Mouse (Mus musculus): ENCODE data around the gene Dhrs7b. TPM values are rescaled to one million over a fixed set of nuclear protein-coding genes. Genes with fewer than 3 reads are reported as not detected.

The Dhrs7b gene
- 19.8 and 19.9 TPM in 2 replicates for polyA plus RNA-seq (2012; rRNA removed)

- Histone ChIP-seq H3K36me3 (ENCODE audit: control insufficient read depth, insufficient read depth, low read length) (no peaks in the 10 kb centered on the region), H3K27ac (ENCODE audit: control insufficient read depth, insufficient read depth, low read depth, low read length) (peak within 1 kb of the TSS; percentile 21), H3K27me3 (ENCODE audit: control insufficient read depth, insufficient read depth, low read length) (no peaks in the 10 kb centered on the region), H3K4me1 (ENCODE audit: control insufficient read depth, insufficient read depth, low read length) (no peaks in the 10 kb centered on the region), H3K4me3 (ENCODE audit: control insufficient read depth, low read depth, low read length) (peak within 1 kb of the TSS; percentile 94)
- TF ChIP-seq POLR2A (IDR thresholded peaks at IDR 0.05; ENCODE audit: control insufficient read depth, low read depth, low read length), result 0 out of 2 replicates have a peak, but pooled peaks have one; percentile 30
- TF ChIP-seq CTCF (IDR thresholded peaks at IDR 0.05; ENCODE audit: control insufficient read depth, insufficient read depth, insufficient replicate concordance, low read depth, low read length), result no peak
Observed at GRCm38 (mm10) chr11:60830433-60831052, at the start of gene Dhrs7b. TSS of gene Dhrs7b (plus strand) at chr11:60830631.

- H3K36me3 ChIP-seq (ENCODE audit: control insufficient read depth, insufficient read depth, low read length), result peaks cover under 1% of the 10 kb centered on the region
- no peak for TF ChIP-seq POLR2A (IDR thresholded peaks at IDR 0.05; ENCODE audit: control insufficient read depth, low read depth, low read length)
- no peak for TF ChIP-seq CTCF (IDR thresholded peaks at IDR 0.05; ENCODE audit: control insufficient read depth, insufficient read depth, insufficient replicate concordance, low read depth, low read length)
Observed at GRCm38 (mm10) chr11:60784179-60784922, 46.1 kb upstream of the Dhrs7b start.

GRCm38 (mm10) chr11:60787595-60787994, 42.8 kb upstream of the Dhrs7b start:
- H3K4me3 ChIP-seq (ENCODE audit: control insufficient read depth, low read depth, low read length), result no peak overlapping the region
- no peaks in the 10 kb centered on the region for H3K27me3 ChIP-seq (ENCODE audit: control insufficient read depth, insufficient read depth, low read length)
- no peak overlapping the region for H3K27ac ChIP-seq (ENCODE audit: control insufficient read depth, insufficient read depth, low read depth, low read length)
- no peaks in the 10 kb centered on the region; the same call in none of the 2 replicates for H3K36me3 ChIP-seq (ENCODE audit: control insufficient read depth, insufficient read depth, low read length)
- H3K4me1 ChIP-seq (ENCODE audit: control insufficient read depth, insufficient read depth, low read length), result no peaks in the 10 kb centered on the region
- TF ChIP-seq POLR2A (IDR thresholded peaks at IDR 0.05; ENCODE audit: control insufficient read depth, low read depth, low read length) (no peak), CTCF (IDR thresholded peaks at IDR 0.05; ENCODE audit: control insufficient read depth, insufficient read depth, insufficient replicate concordance, low read depth, low read length) (no peak)

More at GRCm38 (mm10) chr11:60784179-60784922, 46.1 kb upstream of the Dhrs7b start:
- no peak overlapping the region for H3K27ac ChIP-seq (ENCODE audit: control insufficient read depth, insufficient read depth, low read depth, low read length)
- H3K27me3 ChIP-seq (ENCODE audit: control insufficient read depth, insufficient read depth, low read length), result no peaks in the 10 kb centered on the region
- no peak overlapping the region for H3K4me3 ChIP-seq (ENCODE audit: control insufficient read depth, low read depth, low read length)
- peaks cover 5% of the 10 kb centered on the region for H3K4me1 ChIP-seq (ENCODE audit: control insufficient read depth, insufficient read depth, low read length)

GRCm38 (mm10) chr11:60790472-60790871, 40.0 kb upstream of the Dhrs7b start:
- peaks cover 2% of the 10 kb centered on the region for H3K36me3 ChIP-seq (ENCODE audit: control insufficient read depth, insufficient read depth, low read length)
- no peak overlapping the region for H3K4me3 ChIP-seq (ENCODE audit: control insufficient read depth, low read depth, low read length)
- no peak overlapping the region for H3K27ac ChIP-seq (ENCODE audit: control insufficient read depth, insufficient read depth, low read depth, low read length)
- no peaks in the 10 kb centered on the region for H3K27me3 ChIP-seq (ENCODE audit: control insufficient read depth, insufficient read depth, low read length)
- no peaks in the 10 kb centered on the region for H3K4me1 ChIP-seq (ENCODE audit: control insufficient read depth, insufficient read depth, low read length)
- TF ChIP-seq POLR2A (IDR thresholded peaks at IDR 0.05; ENCODE audit: control insufficient read depth, low read depth, low read length) (no peak), CTCF (IDR thresholded peaks at IDR 0.05; ENCODE audit: control insufficient read depth, insufficient read depth, insufficient replicate concordance, low read depth, low read length) (no peak)

GRCm38 (mm10) chr11:60796342-60796741, 34.1 kb upstream of the Dhrs7b start:
- no peaks in the 10 kb centered on the region for H3K27me3 ChIP-seq (ENCODE audit: control insufficient read depth, insufficient read depth, low read length)
- H3K27ac ChIP-seq (ENCODE audit: control insufficient read depth, insufficient read depth, low read depth, low read length), result no peak overlapping the region
- TF ChIP-seq CTCF (IDR thresholded peaks at IDR 0.05; ENCODE audit: control insufficient read depth, insufficient read depth, insufficient replicate concordance, low read depth, low read length), result no peak
- no peak for TF ChIP-seq POLR2A (IDR thresholded peaks at IDR 0.05; ENCODE audit: control insufficient read depth, low read depth, low read length)
- H3K36me3 ChIP-seq (ENCODE audit: control insufficient read depth, insufficient read depth, low read length), result peaks cover 3% of the 10 kb centered on the region; the same call in 1 of the 2 replicates
- H3K4me3 ChIP-seq (ENCODE audit: control insufficient read depth, low read depth, low read length), result no peak overlapping the region
- H3K4me1 ChIP-seq (ENCODE audit: control insufficient read depth, insufficient read depth, low read length), result no peaks in the 10 kb centered on the region

- H3K36me3 ChIP-seq (ENCODE audit: control insufficient read depth, insufficient read depth, low read length), result peaks cover 1% of the 10 kb centered on the region; the same call in 1 of the 2 replicates
Observed at GRCm38 (mm10) chr11:60799977-60800376, 30.5 kb upstream of the Dhrs7b start.

GRCm38 (mm10) chr11:60800892-60801291, 29.5 kb upstream of the Dhrs7b start:
- TF ChIP-seq CTCF (IDR thresholded peaks at IDR 0.05; ENCODE audit: control insufficient read depth, insufficient read depth, insufficient replicate concordance, low read depth, low read length), result no peak
- no peak for TF ChIP-seq POLR2A (IDR thresholded peaks at IDR 0.05; ENCODE audit: control insufficient read depth, low read depth, low read length)

More at GRCm38 (mm10) chr11:60799977-60800376, 30.5 kb upstream of the Dhrs7b start:
- TF ChIP-seq CTCF (IDR thresholded peaks at IDR 0.05; ENCODE audit: control insufficient read depth, insufficient read depth, insufficient replicate concordance, low read depth, low read length), result no peak
- TF ChIP-seq POLR2A (IDR thresholded peaks at IDR 0.05; ENCODE audit: control insufficient read depth, low read depth, low read length), result no peak
- Histone ChIP-seq H3K4me1 (ENCODE audit: control insufficient read depth, insufficient read depth, low read length) (no peaks in the 10 kb centered on the region), H3K27me3 (ENCODE audit: control insufficient read depth, insufficient read depth, low read length) (no peaks in the 10 kb centered on the region), H3K4me3 (ENCODE audit: control insufficient read depth, low read depth, low read length) (no peak overlapping the region), H3K27ac (ENCODE audit: control insufficient read depth, insufficient read depth, low read depth, low read length) (no peak overlapping the region)

More at GRCm38 (mm10) chr11:60800892-60801291, 29.5 kb upstream of the Dhrs7b start:
- Histone ChIP-seq H3K4me1 (ENCODE audit: control insufficient read depth, insufficient read depth, low read length) (no peaks in the 10 kb centered on the region), H3K4me3 (ENCODE audit: control insufficient read depth, low read depth, low read length) (no peak overlapping the region), H3K27me3 (ENCODE audit: control insufficient read depth, insufficient read depth, low read length) (no peaks in the 10 kb centered on the region), H3K27ac (ENCODE audit: control insufficient read depth, insufficient read depth, low read depth, low read length) (no peak overlapping the region), H3K36me3 (ENCODE audit: control insufficient read depth, insufficient read depth, low read length) (peaks cover 1% of the 10 kb centered on the region; the same call in 1 of the 2 replicates)
